Mouse (Mus musculus) kidney, postnatal 14 days (tissue): ENCODE results near the gene Abhd8.
A peak's percentile ranks its signal among the peaks of the same experiment; 100 is the strongest.

Experiments
- DNase-seq: peaks from one replicate; pipeline ENCODE4 v3.0.0; 2022; ENCODE audit warnings: mixed read lengths

Gene Abhd8

DNA sequence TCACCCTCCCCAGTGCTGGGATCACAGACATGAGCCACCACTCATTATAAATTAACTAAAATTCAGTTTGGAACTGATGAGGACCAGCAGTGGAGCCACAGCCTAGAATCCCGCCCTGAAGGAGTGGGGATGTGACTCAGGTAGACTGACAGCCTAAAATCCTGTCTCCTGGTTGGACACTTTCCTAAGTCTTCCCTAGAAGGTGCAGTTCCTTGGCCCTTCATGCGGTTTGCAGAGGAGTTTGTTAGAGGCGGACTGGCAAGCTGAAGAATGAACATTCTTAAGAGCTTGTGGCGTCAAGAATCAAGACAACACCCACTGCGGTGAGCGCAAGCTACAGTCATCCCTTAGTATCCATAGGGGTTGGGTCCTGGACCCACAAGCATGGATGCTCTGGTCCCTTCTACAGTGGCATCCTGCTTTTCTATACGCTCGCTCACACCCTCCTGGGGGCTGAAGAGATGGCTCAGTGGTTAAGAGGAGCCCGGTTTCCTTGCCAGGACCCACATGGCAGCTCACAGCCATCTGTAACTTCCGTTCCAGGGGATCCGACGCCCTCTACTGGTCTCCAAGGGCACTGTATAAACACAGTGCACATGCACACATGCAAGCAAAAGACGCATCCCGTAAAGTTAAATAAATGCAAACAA lies 13.9 kb upstream of the Abhd8 start:
- DNase-seq, result no peak

DNA sequence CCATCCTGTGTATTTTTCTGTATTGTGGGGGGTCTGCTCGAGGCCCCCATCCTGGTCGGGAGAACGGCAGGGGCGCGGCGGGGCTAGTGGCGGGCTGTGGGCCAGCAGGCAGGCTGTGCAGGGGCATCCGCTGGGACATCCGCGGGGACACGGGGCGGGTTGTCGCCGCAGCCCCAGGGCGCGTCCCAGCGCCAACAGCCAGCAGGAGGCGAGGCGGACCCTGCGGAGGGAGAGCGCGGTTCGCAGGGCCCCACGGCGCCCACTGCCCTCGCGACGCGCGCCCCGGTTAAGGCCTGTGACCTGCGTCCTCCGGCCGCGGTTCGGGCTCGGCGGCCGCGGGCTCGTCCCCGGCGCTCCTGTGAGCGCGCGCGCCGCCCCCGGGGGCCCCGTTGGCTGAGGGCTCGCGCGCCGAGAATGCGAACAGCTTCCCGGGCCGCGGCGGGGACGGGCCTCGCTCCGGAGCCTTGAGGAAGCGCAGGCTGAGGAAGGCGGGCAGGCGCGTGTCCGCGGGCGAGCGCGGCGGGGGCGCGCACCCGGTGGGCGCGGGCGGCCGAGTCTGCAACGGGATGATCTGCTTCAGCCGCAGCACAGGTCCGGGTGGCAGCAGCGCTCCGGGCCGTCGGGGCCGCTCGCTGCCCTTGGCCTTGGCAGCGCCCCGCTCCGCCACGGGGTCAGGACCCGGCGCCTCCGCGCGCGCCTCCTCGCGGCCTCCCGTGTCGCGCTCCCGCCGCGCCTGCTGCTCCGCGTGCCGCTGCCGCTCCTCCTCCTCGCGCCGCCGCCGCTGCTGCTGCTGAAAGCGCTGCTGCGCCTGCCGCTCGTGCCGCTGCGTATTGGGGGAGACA lies 12.9 kb upstream of the Abhd8 start:
- DNase-seq, result peak; percentile 90

DNA sequence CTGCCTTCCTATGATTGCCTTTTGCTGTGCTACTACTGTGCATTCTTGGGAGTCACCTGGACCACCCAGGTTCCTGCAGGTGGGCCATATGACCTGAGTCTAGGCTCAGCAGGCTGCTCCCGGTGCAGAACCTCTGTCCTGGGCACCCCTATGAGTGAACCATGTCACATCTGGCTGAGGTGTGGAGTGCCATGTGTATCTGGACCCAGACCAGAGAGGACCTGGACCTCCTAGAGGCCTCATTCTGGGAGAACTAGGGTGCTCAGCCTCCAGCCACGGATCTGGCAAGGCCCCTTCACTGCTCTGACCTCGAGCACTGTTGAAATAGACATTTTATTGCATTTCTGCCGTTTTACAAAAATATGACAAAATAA lies 12.2 kb upstream of the Abhd8 start:
- DNase-seq, result no peak

DNA sequence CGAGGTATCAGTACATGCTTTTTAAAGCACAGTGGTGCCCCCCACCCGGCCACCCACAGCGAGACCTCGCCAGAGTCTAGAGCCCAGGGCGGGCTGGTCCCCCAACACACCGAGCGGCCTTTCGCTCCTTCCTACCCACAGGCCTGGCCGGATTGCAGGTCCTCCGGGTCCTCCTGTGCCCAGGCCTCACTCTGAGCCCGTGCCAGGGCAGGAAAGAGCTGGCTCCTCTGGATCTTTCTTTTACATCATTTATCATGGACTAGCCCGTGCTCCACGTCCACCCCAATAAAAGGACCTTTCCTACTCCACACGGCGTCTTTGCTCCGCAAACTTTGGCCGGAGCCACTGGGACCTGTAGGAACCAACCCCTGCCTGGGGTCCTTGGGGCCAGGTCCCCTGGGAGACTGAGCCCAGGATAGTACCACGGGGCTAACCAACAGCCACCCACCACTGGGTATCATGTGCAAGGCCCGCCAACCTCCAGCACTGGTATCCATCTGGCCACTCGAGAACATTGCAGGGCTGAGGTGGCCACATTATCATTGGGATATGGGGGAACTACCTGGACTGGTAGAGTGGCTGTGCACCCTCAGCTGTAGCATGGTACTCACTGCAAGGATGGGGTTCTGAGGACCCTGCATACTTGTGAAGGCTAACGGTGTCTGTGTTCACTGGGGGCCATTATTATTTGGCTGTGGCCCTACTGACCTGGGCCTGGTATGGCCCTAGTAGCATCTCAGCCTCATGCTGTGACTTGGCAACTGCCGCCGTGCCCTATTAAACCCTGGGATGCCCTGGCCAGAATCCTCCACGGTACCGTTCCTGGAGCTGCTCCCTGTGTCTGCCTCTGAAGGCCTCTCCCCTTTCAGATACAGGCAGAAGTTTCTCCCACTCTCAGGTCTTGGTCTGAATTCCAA lies 11.6 kb upstream of the Abhd8 start:
- DNase-seq, result no peak

DNA sequence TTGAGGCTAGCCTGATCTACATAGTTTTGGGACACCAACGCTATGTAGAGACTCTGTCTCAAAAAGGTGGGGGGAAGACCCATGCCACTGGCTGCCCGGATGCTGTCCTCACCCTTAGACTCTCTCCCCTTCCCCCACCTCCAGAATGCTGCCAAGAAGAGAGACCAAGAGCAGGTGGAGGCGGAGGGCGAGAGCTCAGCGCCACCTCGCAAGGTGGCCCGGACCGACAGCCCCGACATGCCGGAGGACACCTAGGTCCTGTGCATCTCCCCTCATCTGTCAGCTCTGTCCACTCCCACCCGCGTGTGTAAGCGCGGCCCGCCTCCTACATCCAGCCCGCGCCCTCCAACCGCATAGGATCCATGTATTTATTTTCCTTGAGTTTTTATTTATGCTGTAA lies 10.9 kb upstream of the Abhd8 start:
- no peak for DNase-seq

DNA sequence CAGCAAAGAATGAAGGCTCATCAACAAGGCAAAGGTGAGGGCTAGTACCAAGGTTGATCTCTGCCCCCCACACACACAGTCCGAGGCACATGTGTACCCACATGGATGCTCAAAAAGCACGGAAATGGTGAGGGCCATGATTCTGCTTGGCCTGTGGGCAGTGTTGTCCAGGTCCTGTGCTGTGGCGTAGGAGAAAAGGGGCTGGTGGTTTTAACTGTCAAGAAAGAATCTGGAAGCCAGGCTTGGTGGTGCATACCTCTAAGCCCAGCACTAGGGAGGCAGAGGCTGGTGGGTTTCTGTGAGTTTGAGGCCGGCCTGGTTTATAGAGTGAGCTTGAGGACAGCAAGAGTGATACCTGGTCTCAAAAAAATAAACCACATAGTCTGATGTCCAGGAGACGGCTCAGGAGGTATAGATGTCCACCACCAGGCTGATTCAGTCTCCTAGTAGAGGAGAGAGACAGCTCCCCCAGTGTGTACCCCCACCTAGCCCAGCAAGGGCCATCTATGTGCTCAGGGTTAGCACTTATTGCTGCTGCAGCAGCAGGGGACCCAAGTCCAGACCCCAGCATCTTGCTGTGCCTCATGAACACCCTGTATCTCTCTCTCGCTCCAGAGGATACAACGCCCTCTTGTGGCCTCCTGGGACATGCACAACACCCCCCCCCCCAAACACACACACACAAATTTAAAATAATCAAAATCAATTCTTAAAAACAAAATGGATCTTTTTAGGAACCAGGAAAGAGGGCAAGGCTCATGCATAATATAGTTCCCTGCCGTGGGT lies 9.3 kb upstream of the Abhd8 start:
- no peak for DNase-seq

DNA sequence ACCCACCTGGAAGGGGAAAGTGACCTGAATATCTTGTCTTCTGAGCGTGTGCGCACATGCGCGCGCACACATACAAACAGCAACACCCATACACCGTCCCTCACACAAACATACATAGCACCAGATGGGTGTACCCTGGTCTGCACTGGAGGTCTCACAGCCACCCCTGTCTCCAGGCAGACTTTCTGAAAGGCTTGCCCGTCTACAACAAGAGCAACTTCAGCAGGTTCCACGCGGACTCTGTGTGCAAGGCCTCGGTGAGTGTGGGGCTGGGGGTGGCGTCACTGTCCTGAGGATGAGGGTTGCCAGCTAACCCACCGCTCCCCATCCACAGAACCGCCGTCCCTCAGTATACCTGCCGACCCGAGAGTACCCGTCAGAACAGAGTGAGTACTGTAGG lies 8.4 kb upstream of the Abhd8 start:
- DNase-seq, result no peak

DNA sequence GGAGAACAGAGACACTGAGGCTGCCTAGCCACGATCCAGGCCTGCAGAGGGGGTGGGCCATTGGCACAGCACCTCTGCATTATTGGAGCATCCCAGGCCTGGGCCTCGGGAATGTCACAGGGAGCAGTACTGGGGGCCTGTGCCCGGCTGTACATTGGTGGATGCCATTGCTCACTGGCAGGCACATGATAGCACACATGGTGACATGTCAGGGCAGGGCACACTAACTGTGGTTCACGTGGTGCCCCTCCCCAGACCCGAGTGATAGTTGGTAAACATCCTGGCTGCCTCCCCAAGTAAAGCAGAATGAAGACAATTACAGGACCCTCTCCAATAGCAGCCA lies 7.4 kb upstream of the Abhd8 start:
- DNase-seq, result no peak

DNA sequence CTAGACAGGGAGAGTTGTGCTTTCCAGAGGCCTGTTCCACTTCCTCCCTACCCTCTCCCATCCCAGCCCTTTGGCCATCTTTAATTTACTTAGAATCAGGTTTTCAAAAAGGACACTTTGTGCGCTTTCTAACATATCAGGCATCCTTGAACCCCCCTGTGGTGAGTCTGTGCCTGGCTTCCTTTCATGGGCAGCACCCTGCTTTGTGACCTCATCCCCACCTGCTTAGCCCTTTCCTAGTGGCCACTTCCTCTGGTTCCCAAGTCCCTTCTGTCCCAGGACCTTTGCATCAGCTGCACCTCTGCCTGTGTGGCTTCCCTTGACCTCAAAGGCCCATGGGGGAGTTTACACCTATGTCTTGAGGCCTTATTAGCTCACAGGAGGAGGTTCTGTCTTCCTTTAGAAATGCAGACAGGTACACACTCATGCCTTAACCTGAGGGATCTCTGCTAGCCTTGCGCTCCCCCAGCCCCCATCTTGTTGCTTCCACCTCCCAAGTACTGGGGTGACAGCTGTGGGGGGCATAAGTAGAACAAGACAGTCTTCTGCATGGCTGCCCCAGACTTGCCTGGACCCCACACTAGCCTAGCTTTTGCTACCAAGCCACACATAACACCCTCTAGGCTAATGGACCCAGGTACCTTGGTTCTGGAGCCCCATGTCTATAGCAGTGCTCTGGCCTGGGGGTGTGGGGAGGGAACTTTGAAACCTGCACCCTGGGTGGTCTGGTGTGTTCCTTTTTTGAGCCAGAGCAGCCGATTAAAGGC lies 6.9 kb upstream of the Abhd8 start:
- DNase-seq, result no peak

DNA sequence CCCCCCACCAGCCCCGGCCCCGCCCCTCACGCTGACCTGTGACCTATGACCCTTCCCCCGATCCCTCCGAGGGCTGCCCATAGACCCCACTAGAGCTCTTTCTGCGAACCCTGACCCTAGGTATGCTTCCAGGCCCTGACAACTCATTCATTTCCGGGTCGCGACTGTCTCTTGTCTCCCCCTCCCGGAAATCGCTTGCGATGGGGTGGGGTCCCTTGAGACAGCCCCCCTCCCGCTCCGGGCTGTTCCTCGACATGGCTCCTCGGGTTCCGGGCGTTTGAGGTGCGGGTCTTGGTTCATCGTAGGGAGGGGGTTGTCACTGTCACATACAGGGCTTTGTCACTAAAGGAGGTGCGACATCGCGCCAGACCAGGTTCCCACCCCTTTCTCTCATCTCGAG lies 6.0 kb upstream of the Abhd8 start:
- DNase-seq, result peak; percentile 61

DNA sequence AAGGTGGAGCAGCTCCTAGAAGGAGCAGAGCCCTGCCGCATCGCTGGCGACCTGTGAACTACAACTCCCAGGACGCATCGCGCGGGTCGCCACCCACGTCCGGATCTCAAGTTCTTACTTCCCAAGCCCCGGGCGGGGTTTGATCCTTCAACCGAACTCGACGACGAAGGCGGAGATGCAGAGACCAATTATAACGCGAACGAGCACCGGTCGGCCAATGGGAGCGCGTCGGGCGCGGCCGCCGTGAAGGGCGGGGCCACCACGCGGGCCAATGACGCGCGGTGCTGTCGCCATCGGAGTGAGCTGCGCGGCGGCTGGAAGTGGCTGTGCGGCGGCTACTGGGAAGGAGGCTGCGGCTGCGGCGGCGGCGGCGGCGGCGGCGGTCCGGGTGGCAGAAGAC lies 5.5 kb upstream of the Abhd8 start, which contains the start of gene Dda1:
Dda1 (plus strand) TSS at position 284 of the 400 bp plus-strand sequence.
- DNase-seq, result peak; percentile 99

DNA sequence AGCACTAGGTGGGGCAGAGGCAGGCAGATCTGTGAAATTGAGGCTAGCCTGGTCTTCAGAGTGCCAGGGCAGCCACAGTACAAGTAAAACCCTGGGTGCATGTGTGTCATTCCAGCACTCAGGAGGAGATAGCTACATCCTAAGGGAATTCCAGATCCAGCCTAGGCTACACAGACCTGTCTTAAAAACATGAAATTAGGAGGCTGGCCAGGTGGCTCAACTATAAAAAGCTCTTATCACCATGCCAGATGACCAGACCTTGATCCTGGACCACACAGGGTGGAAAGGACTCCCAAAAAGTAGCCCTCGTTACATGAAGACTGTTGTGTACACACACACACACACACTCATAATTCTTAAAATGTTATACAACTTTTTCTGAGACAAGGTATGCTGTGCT lies 4.5 kb upstream of the Abhd8 start:
- no peak for DNase-seq

DNA sequence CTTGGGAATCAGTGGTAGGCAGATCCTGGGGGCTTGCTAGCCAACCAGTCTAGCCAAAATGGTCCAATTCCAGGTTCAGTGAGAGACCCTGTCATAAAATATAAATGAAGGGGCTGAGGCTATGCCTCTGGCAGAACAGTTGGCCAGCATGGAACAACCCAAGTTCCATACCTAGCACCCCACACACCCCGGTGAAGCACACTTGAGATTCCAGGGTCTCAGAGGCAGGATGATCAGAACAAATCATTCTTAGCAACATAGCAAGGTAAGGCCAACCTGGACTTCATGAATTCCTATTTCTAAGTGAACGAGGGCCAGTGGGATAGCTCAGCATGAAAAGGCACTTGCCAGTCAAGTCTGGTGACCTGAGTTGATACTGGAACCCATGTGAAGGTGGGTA lies 3.7 kb upstream of the Abhd8 start:
- no peak for DNase-seq

DNA sequence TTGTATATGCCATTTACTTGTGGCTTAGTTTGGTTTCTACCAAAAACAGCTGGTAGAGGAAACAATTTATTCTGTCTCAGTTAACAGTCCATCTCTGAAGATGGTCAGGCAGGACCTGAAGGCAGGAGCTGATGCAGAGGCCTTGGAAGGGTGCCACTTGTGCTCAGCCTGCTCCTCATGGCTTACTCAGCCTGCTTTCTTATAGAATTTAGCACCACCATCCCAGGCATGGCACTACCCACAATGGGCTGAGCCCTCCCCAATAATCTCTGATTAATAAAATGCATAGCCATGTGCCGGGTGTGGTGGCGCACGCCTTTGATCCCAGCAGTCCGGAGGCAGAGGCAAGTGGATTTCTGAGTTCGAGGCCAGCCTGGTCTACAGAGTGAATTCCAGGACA lies 2.7 kb upstream of the Abhd8 start:
- DNase-seq, result no peak

DNA sequence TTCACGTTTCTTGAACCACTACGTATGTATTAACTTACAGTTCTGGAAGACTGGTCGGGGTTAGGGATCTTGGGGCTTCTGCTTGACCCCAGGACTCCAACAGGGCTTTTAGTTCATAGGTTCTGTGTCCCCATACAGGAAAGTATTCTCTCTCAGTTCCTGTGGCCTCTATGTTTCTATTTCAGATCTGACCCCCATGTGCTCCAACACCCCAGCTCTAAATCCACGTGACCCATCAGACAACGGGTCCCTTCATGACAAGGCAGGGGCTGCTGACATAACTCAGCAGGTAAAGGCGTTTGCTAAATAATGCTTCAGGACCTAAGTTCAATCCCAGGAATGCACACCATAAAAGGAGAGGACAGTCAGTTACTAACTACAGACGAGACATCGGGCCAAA lies 2.3 kb upstream of the Abhd8 start:
- no peak for DNase-seq

DNA sequence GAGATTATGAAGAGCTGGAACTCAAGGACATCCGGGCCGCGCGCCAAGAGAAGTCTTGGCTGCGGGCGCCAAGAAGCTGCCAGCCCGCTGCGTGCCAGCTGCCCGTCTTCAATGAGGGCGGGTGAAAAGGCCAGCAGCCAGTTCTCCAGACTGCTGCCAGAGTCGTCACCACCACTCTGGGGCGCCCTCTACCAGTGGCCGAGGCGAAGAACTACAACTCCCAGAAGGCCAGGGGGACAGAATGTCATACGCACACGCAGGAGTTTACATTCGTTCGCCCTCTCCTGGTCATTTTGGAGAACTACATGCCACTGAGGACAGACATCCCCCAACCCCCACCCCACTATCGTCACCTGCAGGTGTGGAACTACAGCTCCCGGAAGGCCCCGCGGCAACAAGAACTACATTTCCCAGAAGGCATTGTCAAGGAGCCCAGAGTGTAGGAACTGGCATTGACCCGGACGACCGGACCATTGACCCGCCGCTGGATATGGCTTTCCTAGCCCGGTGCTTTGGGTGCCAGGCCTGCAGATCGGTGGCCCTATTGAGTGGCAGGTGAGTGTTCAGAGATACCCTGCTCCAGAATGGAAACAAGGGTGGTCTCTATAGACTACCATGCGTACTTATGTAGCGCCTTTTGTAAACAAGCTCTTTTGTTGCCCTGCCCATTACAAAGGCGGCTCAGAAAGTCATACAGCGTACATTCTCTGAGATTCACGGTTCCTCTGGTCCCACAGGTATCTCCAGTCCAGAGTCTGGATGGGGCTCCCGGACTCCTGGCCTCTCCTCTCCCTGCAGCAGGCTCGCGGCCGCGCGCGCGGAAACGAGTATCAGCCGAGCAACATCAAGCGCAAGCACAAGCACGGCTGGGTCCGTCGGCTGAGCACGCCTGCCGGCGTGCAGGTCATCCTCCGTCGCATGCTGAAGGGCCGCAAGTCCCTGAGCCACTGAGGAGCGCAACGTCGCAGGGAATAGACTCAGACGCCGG lies 1.4 kb upstream of the Abhd8 start, which contains the start of gene Mrpl34:
Mrpl34 (plus strand) TSS at position 447 of the 988 bp plus-strand sequence.
- peak; percentile 99 for DNase-seq

DNA sequence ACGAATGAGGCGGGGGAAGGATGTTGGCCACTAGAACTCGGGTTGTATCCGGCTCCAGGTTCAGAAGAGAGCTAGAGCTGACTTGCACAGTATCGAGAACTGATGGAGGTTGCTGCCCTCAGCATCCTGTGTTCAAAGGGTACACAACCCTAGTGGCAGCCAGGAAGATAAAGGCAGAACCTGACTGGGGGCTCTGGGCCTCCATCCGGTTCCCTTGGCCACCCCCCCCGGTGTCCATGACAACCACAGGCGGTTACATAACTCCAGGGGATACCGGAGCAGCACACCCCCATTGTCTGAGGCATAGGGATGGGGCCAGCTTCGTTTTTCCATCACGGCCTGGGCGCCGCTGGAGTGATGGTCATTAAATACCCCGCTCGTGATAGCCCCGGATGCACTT lies 669 bp downstream of the Abhd8 start:
- peak; percentile 59 for DNase-seq

DNA sequence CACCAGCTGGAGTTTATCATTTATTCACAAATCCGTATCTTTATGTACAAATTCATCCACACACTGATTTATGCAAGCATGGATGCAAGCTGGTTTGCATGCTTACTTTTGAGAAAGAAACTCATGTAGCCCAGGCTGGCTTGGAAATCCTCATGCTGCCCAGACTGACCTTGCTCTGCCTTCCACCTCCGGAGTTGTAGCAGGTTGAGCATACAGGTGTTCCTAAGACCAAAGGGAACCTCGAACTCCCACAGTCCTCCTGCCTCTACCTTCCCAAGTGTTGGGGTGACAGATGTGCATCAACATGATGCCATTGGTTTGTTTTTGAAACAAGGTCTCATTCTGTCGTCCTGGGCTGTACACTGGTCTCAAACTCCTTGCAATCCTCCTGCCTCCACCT lies 1.3 kb downstream of the Abhd8 start:
- DNase-seq, result no peak

DNA sequence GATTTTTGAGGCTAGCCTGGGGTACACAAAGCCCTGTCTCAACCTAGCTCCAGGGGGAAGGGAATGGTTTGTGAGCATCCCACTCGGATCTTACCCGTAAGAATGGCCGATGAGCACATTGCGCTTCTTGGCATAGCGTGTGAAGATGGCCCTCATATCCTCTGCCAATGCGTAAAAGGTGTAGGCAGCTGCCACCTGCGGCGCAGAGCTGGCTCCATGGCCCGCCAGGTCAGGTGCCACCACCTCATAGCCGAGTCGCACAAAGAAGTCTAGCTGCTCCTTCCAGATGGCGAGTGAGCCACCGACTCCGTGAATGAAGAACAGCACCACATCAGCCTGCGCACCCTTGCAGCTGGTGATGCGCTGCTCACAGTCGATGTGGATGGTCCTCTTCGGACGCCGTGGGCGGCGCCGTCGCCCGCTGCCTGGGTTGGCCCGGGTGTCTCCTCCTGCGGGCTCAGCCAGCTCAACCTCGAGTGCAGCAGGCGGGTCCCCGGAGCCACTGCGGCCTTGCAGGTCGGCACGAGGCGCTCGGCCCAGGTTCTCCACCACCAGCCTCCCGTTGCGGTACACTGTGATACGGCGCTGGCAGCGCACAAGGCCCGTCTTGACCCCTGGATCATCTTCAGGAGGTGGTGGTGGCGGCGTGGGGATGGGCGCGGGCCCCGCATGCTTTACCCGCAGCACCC lies 2.2 kb downstream of the Abhd8 start:
- DNase-seq, result no peak

DNA sequence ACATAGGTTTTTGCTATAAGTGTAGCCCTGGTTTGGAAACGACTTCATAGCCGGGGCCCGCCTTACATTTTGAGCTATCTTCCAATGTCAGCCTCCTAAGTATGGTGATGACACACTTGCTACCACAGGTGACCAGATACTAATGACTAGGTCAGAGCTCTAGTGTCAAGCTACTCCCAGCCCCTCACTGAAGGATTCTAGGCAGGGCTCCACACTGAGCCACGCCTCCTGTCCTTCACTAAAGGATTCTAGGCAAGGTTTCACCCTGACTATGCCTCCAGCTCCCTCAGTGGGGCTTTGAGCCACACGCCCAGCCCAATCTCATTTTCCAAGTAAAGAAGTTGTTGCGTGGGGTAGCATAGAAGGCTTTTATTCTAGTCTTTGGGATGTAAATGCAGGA lies 2.7 kb downstream of the Abhd8 start:
- DNase-seq, result no peak
